Mouse (Mus musculus): ENCODE measurements around the gene Ccdc185.

Ccdc185 gene

DNA sequence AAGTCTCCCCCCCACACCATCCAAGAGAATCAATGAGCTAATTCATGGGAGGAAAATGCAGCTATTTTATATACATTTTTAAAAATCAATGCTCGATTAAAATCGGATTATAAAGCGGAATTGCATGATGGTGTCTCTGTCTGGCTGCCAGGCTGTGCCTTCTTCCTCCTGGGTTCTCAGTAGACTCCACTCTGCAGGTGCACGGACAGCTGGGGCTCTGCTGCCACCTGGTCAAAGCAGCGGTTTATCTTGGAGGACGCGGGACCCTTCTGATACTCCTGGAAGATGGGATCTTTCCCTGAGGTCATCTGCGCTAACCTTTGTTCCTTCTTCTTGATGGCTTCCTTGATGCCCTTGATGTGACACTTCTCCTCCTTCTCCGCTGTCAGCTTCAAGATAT, 1.9 kb downstream of the Ccdc185 start:
- DNase-seq (ENCODE audit: low spot score in 2 of 2): no peak

GRCm38 (mm10) chr1:182735891-182736290, 13.1 kb downstream of the Ccdc185 start:
- DNase-seq (ENCODE audit: low spot score in 2 of 2): no peak

DNA sequence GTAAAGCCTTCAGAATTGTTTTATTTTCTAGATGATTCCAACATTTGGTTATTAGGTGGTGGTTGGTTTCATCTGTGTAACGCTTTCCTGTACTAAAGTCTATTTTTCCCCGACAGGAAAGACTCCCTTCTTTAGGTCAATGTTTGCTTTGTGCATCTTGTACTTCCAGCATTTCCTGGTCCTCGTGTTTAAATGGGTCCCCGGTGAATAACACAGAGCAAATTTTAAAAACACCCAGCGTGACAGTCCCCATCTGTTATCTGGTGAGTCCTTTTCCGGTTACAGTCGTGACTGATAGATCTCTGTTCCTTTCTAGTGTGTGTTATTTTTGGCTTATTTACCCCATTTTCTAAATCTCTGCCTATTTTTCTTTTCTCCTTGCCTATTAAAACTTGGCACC, 16.3 kb downstream of the Ccdc185 start:
- DNase-seq (ENCODE audit: low spot score in 2 of 2): no peak

DNA sequence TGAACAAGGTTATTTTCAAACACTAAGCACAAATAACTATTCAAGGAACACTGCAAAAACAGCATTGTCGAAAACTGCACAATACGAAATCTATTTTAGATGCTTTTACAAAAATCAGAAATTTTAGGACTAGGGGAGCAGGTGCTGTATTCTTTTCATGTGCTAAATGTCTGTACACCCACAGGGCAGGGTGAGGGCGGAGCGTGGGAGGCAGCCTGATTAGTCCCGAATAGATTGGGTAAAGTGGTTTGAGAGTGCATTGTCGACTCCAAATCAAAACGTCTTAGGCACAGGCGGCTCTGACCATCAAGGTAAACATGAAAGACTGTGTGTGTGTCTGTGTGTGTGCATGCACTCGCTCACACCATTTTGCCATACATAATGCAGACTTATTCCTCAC, 20.0 kb downstream of the Ccdc185 start:
- DNase-seq (ENCODE audit: low spot score in 2 of 2): no peak

DNA sequence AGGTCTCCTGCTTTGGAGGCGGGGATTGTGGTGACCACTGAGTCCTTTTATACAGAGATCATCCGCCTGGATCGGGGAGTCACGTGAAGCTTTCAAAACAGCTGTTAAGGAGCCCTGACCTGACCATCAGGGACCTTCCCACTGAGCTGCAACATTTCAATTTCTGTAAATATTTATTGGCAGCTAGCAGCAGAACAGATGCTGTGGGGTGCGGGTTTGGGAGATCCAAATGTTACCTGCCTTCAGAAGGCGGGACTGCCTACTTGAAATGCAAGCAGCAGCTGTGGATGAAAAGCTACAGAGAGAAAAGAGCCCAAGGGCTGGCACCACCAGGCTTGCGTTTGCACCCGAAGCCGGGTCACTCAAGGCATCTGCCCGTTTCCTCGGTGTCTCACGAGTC, 21.4 kb downstream of the Ccdc185 start:
- DNase-seq (ENCODE audit: low spot score in 2 of 2): no peak

GRCm38 (mm10) chr1:182714236-182714935, 34.6 kb downstream of the Ccdc185 start:
- no peak for DNase-seq (ENCODE audit: low spot score in 2 of 2)

DNA sequence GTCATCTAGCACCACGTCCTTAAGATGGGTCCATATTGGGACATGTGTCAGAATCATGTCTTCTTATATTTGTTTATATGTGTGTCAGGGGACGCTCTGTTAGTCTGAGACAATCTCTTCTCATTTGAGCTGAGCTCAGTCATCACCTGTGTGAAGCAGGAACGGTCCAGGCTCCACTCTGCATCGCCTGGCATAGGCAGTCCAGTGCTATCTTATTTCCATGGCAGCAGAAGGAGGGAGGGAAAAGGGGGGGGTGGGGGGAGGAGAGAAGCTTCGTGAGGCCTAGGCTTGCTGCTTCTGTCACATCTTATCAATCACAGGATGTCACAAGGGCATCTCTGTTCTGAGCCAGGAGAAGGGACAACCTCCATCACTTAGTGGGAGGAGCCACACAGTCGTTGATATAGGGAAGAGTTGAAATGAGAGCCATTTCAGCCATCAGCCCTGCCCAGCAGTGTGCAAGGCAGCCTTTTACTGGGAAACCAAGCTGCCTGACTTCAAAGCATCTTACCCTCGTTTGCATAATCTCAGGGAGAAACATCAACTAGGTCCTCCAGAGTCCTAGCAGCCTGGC, 37.5 kb downstream of the Ccdc185 start:
- no peak for DNase-seq (ENCODE audit: low spot score in 2 of 2)

GRCm38 (mm10) chr1:182707459-182707858, 41.5 kb downstream of the Ccdc185 start:
- DNase-seq (ENCODE audit: low spot score in 2 of 2): no peak

GRCm38 (mm10) chr1:182704882-182705281, 44.1 kb downstream of the Ccdc185 start:
- no peak for DNase-seq (ENCODE audit: low spot score in 2 of 2)

DNA sequence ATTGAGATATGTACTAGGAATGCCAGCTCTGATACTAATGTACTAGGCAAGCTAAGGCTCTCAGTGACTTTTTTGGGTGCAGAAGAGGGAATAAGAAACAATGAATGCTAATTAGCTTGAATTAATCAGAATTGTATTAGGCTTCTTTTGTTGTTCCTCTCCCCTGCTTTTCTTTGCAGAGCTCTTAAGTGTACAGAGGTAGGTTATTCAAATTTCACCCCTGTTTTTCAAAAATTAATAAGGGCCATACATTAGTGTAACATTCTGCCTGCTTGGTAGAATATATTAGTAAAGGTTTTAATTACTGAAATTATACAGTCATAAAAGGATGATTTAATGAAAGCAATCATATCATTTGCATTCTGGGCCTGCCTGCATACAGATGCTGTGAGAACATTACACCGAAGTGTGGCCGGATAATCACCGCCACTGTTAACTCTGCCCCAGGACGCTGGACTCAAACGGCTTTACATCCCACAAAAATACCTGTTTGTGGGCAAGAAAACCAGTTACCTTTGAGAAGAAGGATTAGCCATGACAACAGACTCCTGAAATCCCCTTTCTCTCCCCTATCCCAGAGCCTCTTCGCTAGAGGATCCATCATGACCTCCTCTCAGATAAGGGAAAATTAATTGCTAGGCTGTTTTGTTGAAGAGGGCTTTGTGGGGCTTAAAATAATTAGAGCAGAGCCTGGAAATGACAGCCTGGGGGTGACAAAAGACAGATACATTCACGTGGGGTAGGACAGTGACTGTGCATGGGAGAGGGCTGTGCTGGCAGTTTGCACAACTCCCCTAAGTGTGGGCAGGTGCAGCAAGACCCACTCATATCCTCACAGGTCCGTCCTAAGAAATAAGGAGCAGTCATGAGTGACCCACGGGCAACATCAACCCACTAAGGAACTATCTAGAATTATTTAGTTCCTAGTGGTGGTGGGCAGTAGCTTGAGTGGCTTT, 49.3 kb downstream of the Ccdc185 start:
- DNase-seq (ENCODE audit: low spot score in 2 of 2): no peak

Measured in thymus, postnatal 10 days (tissue).